Mouse (Mus musculus): Measurements from ENCODE around the gene 2310002L09Rik.
"Not testable (repeated sequence)": the region's sequence is repeated elsewhere in the genome, so short reads cannot be mapped to it uniquely, and the experiment has no call there.

2310002L09Rik gene

GRCm38 (mm10) chr4:73950375-73950896 is at the start of gene 2310002L09Rik:
2310002L09Rik (minus strand) TSS chr4:73950846.
- ATAC-seq (ENCODE audit: low TSS enrichment): no peak

GRCm38 (mm10) chr4:73980454-73980853 is 29.8 kb upstream of the 2310002L09Rik start:
- ATAC-seq (ENCODE audit: low TSS enrichment): no peak

- ATAC-seq (ENCODE audit: low TSS enrichment): not testable (repeated sequence)
Measured at GRCm38 (mm10) chr4:73920660-73921059, 30.0 kb downstream of the 2310002L09Rik start, which contains the start of gene Gm11756. Gm11756 (minus strand) TSS chr4:73920760.

- ATAC-seq (ENCODE audit: low TSS enrichment): not testable (repeated sequence)
Measured at GRCm38 (mm10) chr4:73905853-73906252, 44.8 kb downstream of the 2310002L09Rik start, which contains the start of gene Gm13871. Gm13871 (minus strand) TSS chr4:73905953.

GRCm38 (mm10) chr4:73891012-73891411 is 59.6 kb downstream of the 2310002L09Rik start, which contains the start of gene Gm11757:
Gm11757 (minus strand) TSS chr4:73891112.
- ATAC-seq (ENCODE audit: low TSS enrichment): not testable (repeated sequence)

Measured in frontal cortex, adult (tissue).